Mouse (Mus musculus): ENCODE measurements around the gene Cap2.

Cap2 gene

DNA sequence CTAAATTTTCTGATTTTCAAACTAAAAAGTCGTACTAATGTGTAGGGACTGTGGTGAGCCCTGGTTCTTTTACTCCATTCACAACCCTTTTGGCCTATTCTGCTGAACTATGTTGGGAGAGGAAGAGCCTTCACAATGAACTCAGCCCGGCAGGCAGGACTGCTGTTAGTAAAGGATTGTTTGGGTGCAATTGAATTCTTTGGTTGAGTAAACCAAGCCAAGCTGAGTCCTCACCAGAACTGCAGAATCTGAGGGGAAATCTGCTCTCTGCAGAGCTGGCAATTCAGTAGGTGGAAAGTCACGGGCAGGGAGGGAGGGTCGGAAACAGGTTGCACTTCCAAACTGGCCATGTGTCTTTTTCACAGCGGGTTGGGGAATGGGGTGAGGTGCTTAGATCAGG lies 39.3 kb downstream of the Cap2 start:
- Histone ChIP-seq H3K4me3 (replicated peaks; ENCODE audit: low read length) (no peak overlapping the region), H3K27me3 (ENCODE audit: insufficient read depth, low read length) (no peaks in the 10 kb centered on the region), H3K36me3 (ENCODE audit: insufficient read depth, low read length) (no peaks in the 10 kb centered on the region), H3K9me3 (ENCODE audit: low read length) (peaks cover 3% of the 10 kb centered on the region; the same call in 1 of the 2 replicates), H3K4me1 (replicated peaks; ENCODE audit: low read depth, low read length) (peaks cover 16% of the 10 kb centered on the region; the same call in 1 of the 2 replicates)
- TF ChIP-seq CTCF (conservative IDR thresholded peaks at IDR 0.05; ENCODE audit: low read length) (no peak), NANOG (IDR thresholded peaks at IDR 0.05; ENCODE audit: borderline replicate concordance, low read length) (no peak), POU5F1 (IDR thresholded peaks at IDR 0.05; ENCODE audit: borderline replicate concordance, low read length) (no peak)

GRCm38 (mm10) chr13:46542782-46543181 lies 41.1 kb downstream of the Cap2 start:
- TF ChIP-seq CTCF (conservative IDR thresholded peaks at IDR 0.05; ENCODE audit: low read length) (no peak), NANOG (IDR thresholded peaks at IDR 0.05; ENCODE audit: borderline replicate concordance, low read length) (no peak), POU5F1 (IDR thresholded peaks at IDR 0.05; ENCODE audit: borderline replicate concordance, low read length) (no peak)

GRCm38 (mm10) chr13:46544608-46545007 lies 43.0 kb downstream of the Cap2 start:
- H3K4me3 ChIP-seq (replicated peaks; ENCODE audit: low read length), result no peak overlapping the region

More at GRCm38 (mm10) chr13:46542782-46543181, 41.1 kb downstream of the Cap2 start:
- no peaks in the 10 kb centered on the region for H3K27me3 ChIP-seq (ENCODE audit: insufficient read depth, low read length)
- peaks cover 3% of the 10 kb centered on the region; the same call in 1 of the 2 replicates for H3K9me3 ChIP-seq (ENCODE audit: low read length)
- no peaks in the 10 kb centered on the region for H3K36me3 ChIP-seq (ENCODE audit: insufficient read depth, low read length)
- no peak overlapping the region for H3K4me3 ChIP-seq (replicated peaks; ENCODE audit: low read length)
- peaks cover 13% of the 10 kb centered on the region; the same call in 1 of the 2 replicates for H3K4me1 ChIP-seq (replicated peaks; ENCODE audit: low read depth, low read length)

DNA sequence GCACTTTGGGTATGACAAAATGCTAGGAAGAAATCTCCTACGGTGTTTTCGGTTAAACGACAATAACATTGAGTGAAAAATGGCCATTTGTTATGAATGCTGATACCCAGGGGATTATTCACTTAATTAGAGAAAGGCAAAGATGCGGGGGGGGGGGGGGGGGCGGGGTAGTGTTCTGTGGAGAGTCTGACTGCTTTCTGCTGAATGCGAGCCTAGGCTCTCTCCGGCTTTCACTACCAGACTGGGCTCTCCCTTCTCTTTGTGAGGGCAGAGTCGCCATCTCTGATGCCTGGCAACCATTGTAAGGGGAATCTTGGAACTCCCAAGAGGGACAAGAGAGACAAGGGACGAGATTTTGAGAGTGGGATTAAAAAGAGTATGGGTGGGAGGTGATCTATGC lies 43.4 kb downstream of the Cap2 start:
- no peak for TF ChIP-seq CTCF (conservative IDR thresholded peaks at IDR 0.05; ENCODE audit: low read length)
- no peak for TF ChIP-seq NANOG (IDR thresholded peaks at IDR 0.05; ENCODE audit: borderline replicate concordance, low read length)
- TF ChIP-seq POU5F1 (IDR thresholded peaks at IDR 0.05; ENCODE audit: borderline replicate concordance, low read length), result no peak
- no peak overlapping the region for H3K4me3 ChIP-seq (replicated peaks; ENCODE audit: low read length)
- no peaks in the 10 kb centered on the region for H3K27me3 ChIP-seq (ENCODE audit: insufficient read depth, low read length)
- no peaks in the 10 kb centered on the region for H3K36me3 ChIP-seq (ENCODE audit: insufficient read depth, low read length)
- peaks cover 1% of the 10 kb centered on the region; the same call in 1 of the 2 replicates for H3K9me3 ChIP-seq (ENCODE audit: low read length)
- no peaks in the 10 kb centered on the region for H3K4me1 ChIP-seq (replicated peaks; ENCODE audit: low read depth, low read length)

More at GRCm38 (mm10) chr13:46544608-46545007, 43.0 kb downstream of the Cap2 start:
- H3K36me3 ChIP-seq (ENCODE audit: insufficient read depth, low read length), result no peaks in the 10 kb centered on the region
- no peak for TF ChIP-seq POU5F1 (IDR thresholded peaks at IDR 0.05; ENCODE audit: borderline replicate concordance, low read length)
- no peak for TF ChIP-seq NANOG (IDR thresholded peaks at IDR 0.05; ENCODE audit: borderline replicate concordance, low read length)
- TF ChIP-seq CTCF (conservative IDR thresholded peaks at IDR 0.05; ENCODE audit: low read length), result no peak
- no peaks in the 10 kb centered on the region for H3K27me3 ChIP-seq (ENCODE audit: insufficient read depth, low read length)
- no peaks in the 10 kb centered on the region for H3K9me3 ChIP-seq (ENCODE audit: low read length)
- H3K4me1 ChIP-seq (replicated peaks; ENCODE audit: low read depth, low read length), result peaks cover 2% of the 10 kb centered on the region; the same call in 1 of the 2 replicates

DNA sequence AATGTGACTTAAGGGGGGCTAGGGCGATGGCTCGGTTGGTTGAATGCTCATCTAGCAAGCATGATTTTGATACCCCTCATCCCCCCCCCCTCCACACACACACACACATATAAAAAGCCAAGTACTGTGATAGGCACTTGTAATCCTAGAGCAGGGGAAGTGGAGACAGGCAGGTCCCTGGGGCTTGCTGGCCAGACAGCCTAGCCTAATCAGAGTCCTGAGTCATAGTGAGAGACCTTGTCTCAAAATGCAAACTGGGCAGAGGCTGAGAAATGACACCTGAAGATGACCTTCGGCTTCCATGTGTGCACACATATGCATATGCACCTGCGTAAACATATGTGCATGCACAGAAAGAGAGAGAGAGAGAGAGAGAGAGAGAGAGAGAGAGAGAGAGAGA lies 45.2 kb downstream of the Cap2 start:
- peaks cover 5% of the 10 kb centered on the region; the same call in 1 of the 2 replicates for H3K9me3 ChIP-seq (ENCODE audit: low read length)
- H3K4me1 ChIP-seq (replicated peaks; ENCODE audit: low read depth, low read length), result no peaks in the 10 kb centered on the region

GRCm38 (mm10) chr13:46547253-46547652 lies 45.6 kb downstream of the Cap2 start:
- TF ChIP-seq CTCF (conservative IDR thresholded peaks at IDR 0.05; ENCODE audit: low read length) (no peak), NANOG (IDR thresholded peaks at IDR 0.05; ENCODE audit: borderline replicate concordance, low read length) (no peak), POU5F1 (IDR thresholded peaks at IDR 0.05; ENCODE audit: borderline replicate concordance, low read length) (no peak)
- Histone ChIP-seq H3K4me3 (replicated peaks; ENCODE audit: low read length) (no peak overlapping the region), H3K9me3 (ENCODE audit: low read length) (peaks cover 5% of the 10 kb centered on the region; the same call in 1 of the 2 replicates), H3K36me3 (ENCODE audit: insufficient read depth, low read length) (no peaks in the 10 kb centered on the region), H3K4me1 (replicated peaks; ENCODE audit: low read depth, low read length) (no peaks in the 10 kb centered on the region), H3K27me3 (ENCODE audit: insufficient read depth, low read length) (no peaks in the 10 kb centered on the region; the same call in 1 of the 2 replicates)

More for the DNA sequence above, 45.2 kb downstream of the Cap2 start:
- Histone ChIP-seq H3K36me3 (ENCODE audit: insufficient read depth, low read length) (no peaks in the 10 kb centered on the region), H3K4me3 (replicated peaks; ENCODE audit: low read length) (no peak overlapping the region), H3K27me3 (ENCODE audit: insufficient read depth, low read length) (no peaks in the 10 kb centered on the region; the same call in 1 of the 2 replicates)
- TF ChIP-seq POU5F1 (IDR thresholded peaks at IDR 0.05; ENCODE audit: borderline replicate concordance, low read length) (no peak), NANOG (IDR thresholded peaks at IDR 0.05; ENCODE audit: borderline replicate concordance, low read length) (no peak), CTCF (conservative IDR thresholded peaks at IDR 0.05; ENCODE audit: low read length) (no peak)

- Histone ChIP-seq H3K27me3 (ENCODE audit: insufficient read depth, low read length) (no peaks in the 10 kb centered on the region; the same call in 1 of the 2 replicates), H3K36me3 (ENCODE audit: insufficient read depth, low read length) (no peaks in the 10 kb centered on the region), H3K9me3 (ENCODE audit: low read length) (peaks cover 5% of the 10 kb centered on the region; the same call in 1 of the 2 replicates), H3K4me3 (replicated peaks; ENCODE audit: low read length) (no peak overlapping the region), H3K4me1 (replicated peaks; ENCODE audit: low read depth, low read length) (no peaks in the 10 kb centered on the region)
- no peak for TF ChIP-seq CTCF (conservative IDR thresholded peaks at IDR 0.05; ENCODE audit: low read length)
- no peak for TF ChIP-seq POU5F1 (IDR thresholded peaks at IDR 0.05; ENCODE audit: borderline replicate concordance, low read length)
- TF ChIP-seq NANOG (IDR thresholded peaks at IDR 0.05; ENCODE audit: borderline replicate concordance, low read length), result no peak
Observed at GRCm38 (mm10) chr13:46548132-46548531, 46.5 kb downstream of the Cap2 start.

DNA sequence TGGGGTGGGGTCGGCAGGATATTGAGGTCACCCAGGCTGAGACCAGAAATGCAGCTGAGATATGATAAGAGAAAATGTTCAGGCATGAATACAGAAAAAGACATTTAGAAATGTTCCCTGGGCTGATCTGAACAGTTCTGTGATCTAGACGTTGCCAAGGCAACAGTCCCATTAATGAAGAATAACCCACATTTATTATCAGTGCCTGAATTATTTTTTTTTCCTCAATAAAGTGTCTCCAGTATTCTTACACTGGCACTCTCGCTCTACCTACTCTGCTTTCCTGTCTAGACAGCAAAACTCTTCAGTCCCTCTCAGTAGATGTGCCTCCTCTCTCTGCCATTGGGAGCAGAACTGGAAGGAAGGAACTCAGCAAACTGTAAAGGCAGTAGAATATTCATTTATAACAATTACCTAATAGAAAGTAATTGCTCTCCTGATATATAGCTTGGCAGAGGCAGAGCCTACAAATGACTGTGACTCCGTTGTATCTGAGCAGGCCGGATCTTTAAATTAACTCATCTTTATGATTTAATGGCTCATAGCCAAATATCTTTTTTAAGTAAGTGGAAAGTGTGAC lies 47.0 kb downstream of the Cap2 start:
- Histone ChIP-seq H3K27me3 (ENCODE audit: insufficient read depth, low read length) (no peaks in the 10 kb centered on the region; the same call in 1 of the 2 replicates), H3K36me3 (ENCODE audit: insufficient read depth, low read length) (no peaks in the 10 kb centered on the region), H3K4me1 (replicated peaks; ENCODE audit: low read depth, low read length) (no peaks in the 10 kb centered on the region), H3K9me3 (ENCODE audit: low read length) (peaks cover 5% of the 10 kb centered on the region; the same call in 1 of the 2 replicates), H3K4me3 (replicated peaks; ENCODE audit: low read length) (no peak overlapping the region)
- TF ChIP-seq POU5F1 (IDR thresholded peaks at IDR 0.05; ENCODE audit: borderline replicate concordance, low read length) (no peak), CTCF (conservative IDR thresholded peaks at IDR 0.05; ENCODE audit: low read length) (no peak), NANOG (IDR thresholded peaks at IDR 0.05; ENCODE audit: borderline replicate concordance, low read length) (no peak)

Measured in E14TG2a.4 (cell line).